ENCODE assay signal across 9 mouse cellular contexts in the genomic region with DNA sequence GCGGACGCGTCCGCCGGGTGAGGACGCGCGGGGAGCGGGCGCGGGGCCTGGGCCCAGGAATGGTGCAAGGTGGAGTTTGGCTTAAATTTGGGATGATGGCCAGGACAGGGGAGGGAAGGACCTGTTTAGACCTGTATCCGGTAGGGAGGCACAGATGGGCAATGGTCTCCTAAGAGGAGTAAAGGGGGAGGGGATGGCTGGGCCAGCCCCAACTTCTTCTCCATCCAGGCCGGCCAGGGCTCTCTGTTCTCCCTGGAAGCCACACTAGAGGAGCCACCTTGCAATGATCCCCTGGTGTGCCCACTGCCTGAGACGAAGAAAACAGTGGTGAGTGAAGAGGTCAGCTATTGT. TPM values are rescaled to one million over a fixed set of nuclear protein-coding genes. Genes with fewer than 3 reads are reported as not detected.
DNase-seq lines count a peak whose midpoint lies in the region; ATAC-seq lines count a peak whose summit lies in the region.
"Had no signal": no experiment of that assay in that cellular context is flagged by ENCODE, and none has a peak within 500 bp of the region (broad histone marks: within the 10 kb centered on the region; RNA-seq: fewer than 3 reads in every experiment).

No protein-coding gene starts in this region.

- peak overlapping the region; percentile 74 for H3K4me3 ChIP-seq in heart, embryonic 16.5 days (ENCODE audit: low read length)
- peak overlapping the region; percentile 70 for H3K4me3 ChIP-seq in brown adipose tissue, adult 24 weeks (ENCODE audit: insufficient read depth, low read depth, low read length)
- H3K4me3 ChIP-seq in hindbrain, embryonic 11.5 days (ENCODE audit: low read depth, low read length): peak overlapping the region; percentile 53
- peak overlapping the region; percentile 74 for H3K4me3 ChIP-seq in midbrain, embryonic 10.5 days

- ATAC-seq in heart, embryonic 16.5 days (replicated peaks; ENCODE audit: extremely low read depth, insufficient read depth, low FRiP score): no peak
- peak; percentile 67 for ATAC-seq in hindbrain, embryonic 11.5 days (ENCODE audit: low FRiP score)
- ATAC-seq in activated CD4-positive, CD25-positive, alpha-beta regulatory T cell, adult 4 months: no peak

- peak overlapping the region; percentile 53 for H3K27ac ChIP-seq in heart, embryonic 16.5 days (ENCODE audit: low read length)
- H3K27ac ChIP-seq in brown adipose tissue, adult 24 weeks (replicated peaks; ENCODE audit: low read depth, low read length): 0 out of 2 replicates have a peak overlapping the region, but pooled peaks have one; percentile 8
- H3K27ac ChIP-seq in hindbrain, embryonic 11.5 days (ENCODE audit: low read depth, low read length): peak overlapping the region; percentile 43
- peak overlapping the region; percentile 84 for H3K27ac ChIP-seq in midbrain, embryonic 10.5 days (replicated peaks)

- H3K27me3 ChIP-seq in heart, embryonic 16.5 days (ENCODE audit: control insufficient read depth, insufficient read depth, low read length): 0 out of 2 replicates have a peak, but pooled peaks cover 4% of the 10 kb centered on the region
- H3K27me3 ChIP-seq in hindbrain, embryonic 11.5 days (ENCODE audit: control insufficient read depth, insufficient read depth, low read length): no peaks in the 10 kb centered on the region
- H3K27me3 ChIP-seq in midbrain, embryonic 10.5 days (ENCODE audit: low read depth, poor library complexity, severe bottlenecking): peaks cover 13% of the 10 kb centered on the region

- WGBS in heart, embryonic 16.5 days: 3% methylated on average over 14 of the region's 14 CpGs
- WGBS in hindbrain, embryonic 11.5 days: 1% methylated on average over 14 of the region's 14 CpGs
- 2% methylated on average over 14 of the region's 14 CpGs for WGBS in midbrain, embryonic 10.5 days

- H3K9me3 ChIP-seq in heart, embryonic 16.5 days (replicated peaks; ENCODE audit: control insufficient read depth, low read length): no peaks in the 10 kb centered on the region
- H3K9me3 ChIP-seq in hindbrain, embryonic 11.5 days (ENCODE audit: control insufficient read depth, low read length): no peaks in the 10 kb centered on the region
- H3K9me3 ChIP-seq in midbrain, embryonic 10.5 days (replicated peaks): no peaks in the 10 kb centered on the region

- H3K4me1 ChIP-seq in heart, embryonic 16.5 days (ENCODE audit: control insufficient read depth, insufficient read depth, low read length): peaks cover 7% of the 10 kb centered on the region
- H3K4me1 ChIP-seq in brown adipose tissue, adult 24 weeks (ENCODE audit: control insufficient read depth, insufficient read depth, insufficient read length, low read length): peaks cover 5% of the 10 kb centered on the region; the same call in 1 of the 2 replicates
- no peaks in the 10 kb centered on the region for H3K4me1 ChIP-seq in hindbrain, embryonic 11.5 days (replicated peaks; ENCODE audit: control insufficient read depth, insufficient read depth, low read length)
- peaks cover 23% of the 10 kb centered on the region for H3K4me1 ChIP-seq in midbrain, embryonic 10.5 days

- H3K9ac ChIP-seq in heart, embryonic 16.5 days (ENCODE audit: low read length): peak overlapping the region; percentile 83
- H3K9ac ChIP-seq in hindbrain, embryonic 11.5 days (ENCODE audit: low read depth, low read length): peak overlapping the region; percentile 58

- intact Hi-C loops in heart, postnatal 25 days (cut with DNase I): no loop called here

- no peak for DNase-seq in heart, postnatal 25 days (ENCODE audit: low spot score)
- no peak for DNase-seq in hindbrain, embryonic 11.5 days (ENCODE audit: low spot score)
- DNase-seq in midbrain, embryonic 10.5 days (ENCODE audit: low spot score): no peak
- no peak for DNase-seq in right cerebral cortex, postnatal 14 days
- DNase-seq in left cerebral cortex, adult 11 months (ENCODE audit: low spot score): no peak

- peak overlapping the region; percentile 99 for H3K4me2 ChIP-seq in heart, embryonic 16.5 days (ENCODE audit: low read depth, low read length)
- peak overlapping the region; percentile 91 for H3K4me2 ChIP-seq in hindbrain, embryonic 11.5 days (replicated peaks; ENCODE audit: low read depth, low read length)

- no peaks in the 10 kb centered on the region for H3K36me3 ChIP-seq in heart, embryonic 16.5 days (ENCODE audit: control insufficient read depth, insufficient read depth)
- H3K36me3 ChIP-seq in hindbrain, embryonic 11.5 days (ENCODE audit: control insufficient read depth, insufficient read depth, low read length): no peaks in the 10 kb centered on the region
- peaks cover 11% of the 10 kb centered on the region for H3K36me3 ChIP-seq in midbrain, embryonic 10.5 days

RNA-seq across cellular contexts. Expression of a gene that starts 0.5 kb away (rescaled TPM):
- 35.0 and 42.0 TPM in 2 replicates for polyA plus RNA-seq in heart, embryonic 16.5 days (2015; fragmentation: Nextera tagmentation; extraction: Ambion mirVana)
- total RNA-seq in heart, postnatal 25 days (2021): 10 to 100 TPM; 77.9 to 82.6 TPM
- polyA plus RNA-seq in brown adipose tissue, adult 24 weeks (2012; ENCODE audit: insufficient read depth, insufficient read length, missing spikeins): 27.9 and 36.5 TPM in 2 replicates
- polyA plus RNA-seq in hindbrain, embryonic 11.5 days (2014; fragmentation: Nextera tagmentation; extraction: Ambion mirVana): 38.5 and 40.9 TPM in 2 replicates
- polyA plus RNA-seq in midbrain, embryonic 10.5 days (2016; fragmentation: Nextera tagmentation; extraction: Ambion mirVana): 29.8 and 38.4 TPM in 2 replicates
- under 1 TPM; 0.66 to 0.67 TPM for polyA plus RNA-seq in activated CD4-positive, CD25-positive, alpha-beta regulatory T cell, adult 4 months (2017; shearing (Covaris generic))
- total RNA-seq: MEL had no signal

RNA-seq across cellular contexts. Expression of a gene that starts 16.3 kb away (rescaled TPM):
- 0.14 and 0.16 TPM in 2 replicates for polyA plus RNA-seq in heart, embryonic 16.5 days (2015; fragmentation: Nextera tagmentation; extraction: Ambion mirVana)
- total RNA-seq in heart, postnatal 25 days (2021): not detected
- not detected in 2 replicates for polyA plus RNA-seq in brown adipose tissue, adult 24 weeks (2012; ENCODE audit: insufficient read depth, insufficient read length, missing spikeins)
- polyA plus RNA-seq in hindbrain, embryonic 11.5 days (2014; fragmentation: Nextera tagmentation; extraction: Ambion mirVana): 0.33 and 0.34 TPM in 2 replicates
- 0.07 and 0.14 TPM in 2 replicates for polyA plus RNA-seq in midbrain, embryonic 10.5 days (2016; fragmentation: Nextera tagmentation; extraction: Ambion mirVana)
- not detected for polyA plus RNA-seq in activated CD4-positive, CD25-positive, alpha-beta regulatory T cell, adult 4 months (2017; shearing (Covaris generic))

RNA-seq across cellular contexts. Expression of a gene that starts 16.3 kb away (rescaled TPM):
- polyA plus RNA-seq in heart, embryonic 16.5 days (2015; fragmentation: Nextera tagmentation; extraction: Ambion mirVana): 39.4 and 40.5 TPM in 2 replicates
- total RNA-seq in heart, postnatal 25 days (2021): 10 to 100 TPM; 26.2 to 26.6 TPM
- 64.9 and 78.0 TPM in 2 replicates for polyA plus RNA-seq in brown adipose tissue, adult 24 weeks (2012; ENCODE audit: insufficient read depth, insufficient read length, missing spikeins)
- 39.1 and 43.7 TPM in 2 replicates for polyA plus RNA-seq in hindbrain, embryonic 11.5 days (2014; fragmentation: Nextera tagmentation; extraction: Ambion mirVana)
- 41.6 and 43.1 TPM in 2 replicates for polyA plus RNA-seq in midbrain, embryonic 10.5 days (2016; fragmentation: Nextera tagmentation; extraction: Ambion mirVana)
- 100 to 1,000 TPM in 1 of 2 experiments, 10 to 100 TPM in 1; 94.7 to 162 TPM for polyA plus RNA-seq in activated CD4-positive, CD25-positive, alpha-beta regulatory T cell, adult 4 months (2017; shearing (Covaris generic))

RNA-seq across cellular contexts. Expression of a gene that starts 22.3 kb away (rescaled TPM):
- polyA plus RNA-seq in heart, embryonic 16.5 days (2015; fragmentation: Nextera tagmentation; extraction: Ambion mirVana): 5.2 and 10.7 TPM in 2 replicates
- total RNA-seq in heart, postnatal 25 days (2021): under 1 TPM; 0.42 to 0.53 TPM
- polyA plus RNA-seq in brown adipose tissue, adult 24 weeks (2012; ENCODE audit: insufficient read depth, insufficient read length, missing spikeins): 27.2 and 56.0 TPM in 2 replicates
- polyA plus RNA-seq in hindbrain, embryonic 11.5 days (2014; fragmentation: Nextera tagmentation; extraction: Ambion mirVana): 1.4 and 3.2 TPM in 2 replicates
- polyA plus RNA-seq in midbrain, embryonic 10.5 days (2016; fragmentation: Nextera tagmentation; extraction: Ambion mirVana): 0.99 and 1.9 TPM in 2 replicates
- polyA plus RNA-seq in activated CD4-positive, CD25-positive, alpha-beta regulatory T cell, adult 4 months (2017; shearing (Covaris generic)): not detected

RNA-seq across cellular contexts. Expression of a gene that starts 23.0 kb away (rescaled TPM):
- polyA plus RNA-seq in heart, embryonic 16.5 days (2015; fragmentation: Nextera tagmentation; extraction: Ambion mirVana): 9.1 and 10.5 TPM in 2 replicates
- total RNA-seq in heart, postnatal 25 days (2021): 1 to 10 TPM; 2.6 to 4.0 TPM
- polyA plus RNA-seq in brown adipose tissue, adult 24 weeks (2012; ENCODE audit: insufficient read depth, insufficient read length, missing spikeins): 5.0 and 7.2 TPM in 2 replicates
- 14.1 and 16.3 TPM in 2 replicates for polyA plus RNA-seq in hindbrain, embryonic 11.5 days (2014; fragmentation: Nextera tagmentation; extraction: Ambion mirVana)
- polyA plus RNA-seq in midbrain, embryonic 10.5 days (2016; fragmentation: Nextera tagmentation; extraction: Ambion mirVana): 14.6 and 17.7 TPM in 2 replicates
- polyA plus RNA-seq in activated CD4-positive, CD25-positive, alpha-beta regulatory T cell, adult 4 months (2017; shearing (Covaris generic)): 1 to 10 TPM; 6.3 to 6.7 TPM

Comparison
In these comparisons a context has a peak if more than half of its experiments do, and no peak if none do; other contexts are left out.
1. H3K27ac ChIP-seq: peak in every context shown above with its lines; median percentile 84 in midbrain, embryonic 10.5 days; 53 in heart, embryonic 16.5 days; 43 in hindbrain, embryonic 11.5 days; 8 in brown adipose tissue, adult 24 weeks.
2. RNA of a gene that starts 0.5 kb away (polyA plus RNA-seq): 38.5 to 40.9 TPM in hindbrain, embryonic 11.5 days, 27.9 to 36.5 TPM in brown adipose tissue, adult 24 weeks, 35.0 to 42.0 TPM in heart, embryonic 16.5 days and 29.8 to 38.4 TPM in midbrain, embryonic 10.5 days; 0.66 to 0.67 TPM in activated CD4-positive, CD25-positive, alpha-beta regulatory T cell, adult 4 months; every median in the first group is over 10 times any median in the second.
3. Peak in every context shown above with its lines, with median percentiles within 50 percentile points of each other: H3K4me3 ChIP-seq.